Mouse (Mus musculus): Measurements from ENCODE around the gene Tmem52. TPM values are rescaled to one million over a fixed set of nuclear protein-coding genes. Genes with fewer than 3 reads are reported as not detected.

The Tmem52 gene
- polyA plus RNA-seq, 1 experiment: not detected

GRCm38 (mm10) chr4:155451597-155451996 is 17.3 kb upstream of the Tmem52 start:
- TF ChIP-seq USF1 (IDR thresholded peaks at IDR 0.05; ENCODE audit: low read depth) (no peak), MYOG (IDR thresholded peaks at IDR 0.05; ENCODE audit: control insufficient read depth in 1 of 3, insufficient read depth in 1 of 3, insufficient read length in 2 of 3, low read depth in 2 of 3) (no peak), CEBPB (IDR thresholded peaks at IDR 0.05; ENCODE audit: insufficient read depth, poor library complexity, severe bottlenecking) (no peak), MYOD1 (IDR thresholded peaks at IDR 0.05; ENCODE audit: control insufficient read depth in 1 of 3, insufficient read length in 2 of 3, low read depth in 2 of 3) (no peak), REST (IDR thresholded peaks at IDR 0.05; ENCODE audit: insufficient read depth, insufficient read length) (no peak), POLR2A (IDR thresholded peaks at IDR 0.05; ENCODE audit: insufficient read length, low read depth) (no peak), POLR2AphosphoS2 (IDR thresholded peaks at IDR 0.05; ENCODE audit: insufficient read length, low read depth) (no peak), MAX (IDR thresholded peaks at IDR 0.05; ENCODE audit: low read depth) (no peak), E2F4 (IDR thresholded peaks at IDR 0.05; ENCODE audit: insufficient read depth) (no peak), TCF3 (IDR thresholded peaks at IDR 0.05; ENCODE audit: insufficient read length, low read depth) (no peak), TCF12 (IDR thresholded peaks at IDR 0.05; ENCODE audit: insufficient read depth, poor library complexity, severe bottlenecking) (no peak), SRF (IDR thresholded peaks at IDR 0.05; ENCODE audit: control insufficient read depth, insufficient read length, low read depth) (no peak)
- Histone ChIP-seq H3ac (ENCODE audit: control insufficient read depth, insufficient read length) (no peak overlapping the region), H3K4me2 (ENCODE audit: low read depth) (no peak overlapping the region), H3K27me3 (ENCODE audit: control insufficient read depth, insufficient read depth, insufficient read length) (peaks cover 10% of the 10 kb centered on the region), H3K36me3 (ENCODE audit: control insufficient read depth, insufficient read depth) (no peaks in the 10 kb centered on the region), H3K79me2 (ENCODE audit: control insufficient read depth, insufficient read depth) (no peaks in the 10 kb centered on the region), H3K4me3 (no peak overlapping the region)

GRCm38 (mm10) chr4:155458575-155458974 is 10.3 kb upstream of the Tmem52 start:
- no peak overlapping the region for H3K4me3 ChIP-seq
- no peak for TF ChIP-seq POLR2AphosphoS2 (IDR thresholded peaks at IDR 0.05; ENCODE audit: insufficient read length, low read depth)
- TF ChIP-seq SRF (IDR thresholded peaks at IDR 0.05; ENCODE audit: control insufficient read depth, insufficient read length, low read depth): no peak
- TF ChIP-seq MYOD1 (IDR thresholded peaks at IDR 0.05; ENCODE audit: control insufficient read depth in 1 of 3, insufficient read length in 2 of 3, low read depth in 2 of 3): peak in 2 of 3 experiments; percentile 70 to 76
- no peak for TF ChIP-seq E2F4 (IDR thresholded peaks at IDR 0.05; ENCODE audit: insufficient read depth)
- TF ChIP-seq TCF3 (IDR thresholded peaks at IDR 0.05; ENCODE audit: insufficient read length, low read depth): peak; percentile 66
- no peak for TF ChIP-seq CEBPB (IDR thresholded peaks at IDR 0.05; ENCODE audit: insufficient read depth, poor library complexity, severe bottlenecking)
- no peak for TF ChIP-seq POLR2A (IDR thresholded peaks at IDR 0.05; ENCODE audit: insufficient read length, low read depth)
- no peak for TF ChIP-seq USF1 (IDR thresholded peaks at IDR 0.05; ENCODE audit: low read depth)
- peak in 2 of 3 experiments; percentile 51 to 84 for TF ChIP-seq MYOG (IDR thresholded peaks at IDR 0.05; ENCODE audit: control insufficient read depth in 1 of 3, insufficient read depth in 1 of 3, insufficient read length in 2 of 3, low read depth in 2 of 3)
- peak; percentile 62 for TF ChIP-seq TCF12 (IDR thresholded peaks at IDR 0.05; ENCODE audit: insufficient read depth, poor library complexity, severe bottlenecking)
- no peak for TF ChIP-seq MAX (IDR thresholded peaks at IDR 0.05; ENCODE audit: low read depth)
- TF ChIP-seq REST (IDR thresholded peaks at IDR 0.05; ENCODE audit: insufficient read depth, insufficient read length): no peak
- H3K27me3 ChIP-seq (ENCODE audit: control insufficient read depth, insufficient read depth, insufficient read length): peaks cover 43% of the 10 kb centered on the region
- H3K79me2 ChIP-seq (ENCODE audit: control insufficient read depth, insufficient read depth): no peaks in the 10 kb centered on the region
- H3ac ChIP-seq (ENCODE audit: control insufficient read depth, insufficient read length): no peak overlapping the region
- H3K4me2 ChIP-seq (ENCODE audit: low read depth): peak overlapping the region; percentile 32
- H3K36me3 ChIP-seq (ENCODE audit: control insufficient read depth, insufficient read depth): no peaks in the 10 kb centered on the region

DNA sequence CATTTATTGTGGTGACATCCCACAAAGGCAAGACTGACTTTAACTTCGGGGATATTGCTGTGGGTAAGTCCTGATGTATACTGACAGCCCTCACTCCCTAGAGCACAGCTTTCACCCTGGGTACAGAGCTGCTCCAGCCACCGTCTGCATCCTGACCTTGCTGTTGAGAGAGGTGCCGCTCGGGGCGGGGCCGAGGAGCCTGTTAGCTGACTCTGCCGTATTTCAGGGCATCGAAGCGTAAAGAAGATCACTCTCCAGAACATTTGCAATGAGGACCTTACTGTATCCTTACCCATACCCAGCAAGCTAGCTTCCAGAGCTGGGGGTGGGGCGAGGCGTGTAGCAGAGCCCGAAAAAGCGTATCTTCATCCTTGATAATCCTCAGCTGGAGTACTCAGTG is 5.9 kb upstream of the Tmem52 start:
- H3K4me2 ChIP-seq (ENCODE audit: low read depth): no peak overlapping the region
- H3K36me3 ChIP-seq (ENCODE audit: control insufficient read depth, insufficient read depth): no peaks in the 10 kb centered on the region
- H3ac ChIP-seq (ENCODE audit: control insufficient read depth, insufficient read length): no peak overlapping the region
- H3K27me3 ChIP-seq (ENCODE audit: control insufficient read depth, insufficient read depth, insufficient read length): peaks cover 85% of the 10 kb centered on the region
- TF ChIP-seq TCF3 (IDR thresholded peaks at IDR 0.05; ENCODE audit: insufficient read length, low read depth) (no peak), CEBPB (IDR thresholded peaks at IDR 0.05; ENCODE audit: insufficient read depth, poor library complexity, severe bottlenecking) (no peak), TCF12 (IDR thresholded peaks at IDR 0.05; ENCODE audit: insufficient read depth, poor library complexity, severe bottlenecking) (no peak), E2F4 (IDR thresholded peaks at IDR 0.05; ENCODE audit: insufficient read depth) (no peak), MYOG (IDR thresholded peaks at IDR 0.05; ENCODE audit: control insufficient read depth in 1 of 3, insufficient read depth in 1 of 3, insufficient read length in 2 of 3, low read depth in 2 of 3) (no peak), POLR2A (IDR thresholded peaks at IDR 0.05; ENCODE audit: insufficient read length, low read depth) (no peak), SRF (IDR thresholded peaks at IDR 0.05; ENCODE audit: control insufficient read depth, insufficient read length, low read depth) (no peak), MAX (IDR thresholded peaks at IDR 0.05; ENCODE audit: low read depth) (no peak), REST (IDR thresholded peaks at IDR 0.05; ENCODE audit: insufficient read depth, insufficient read length) (no peak), USF1 (IDR thresholded peaks at IDR 0.05; ENCODE audit: low read depth) (no peak), POLR2AphosphoS2 (IDR thresholded peaks at IDR 0.05; ENCODE audit: insufficient read length, low read depth) (no peak), MYOD1 (IDR thresholded peaks at IDR 0.05; ENCODE audit: control insufficient read depth in 1 of 3, insufficient read length in 2 of 3, low read depth in 2 of 3) (no peak)
- no peaks in the 10 kb centered on the region for H3K79me2 ChIP-seq (ENCODE audit: control insufficient read depth, insufficient read depth)
- H3K4me3 ChIP-seq: no peak overlapping the region

GRCm38 (mm10) chr4:155463611-155464010 is 5.3 kb upstream of the Tmem52 start:
- Histone ChIP-seq H3K27me3 (ENCODE audit: control insufficient read depth, insufficient read depth, insufficient read length) (peaks cover 85% of the 10 kb centered on the region), H3K4me3 (no peak overlapping the region), H3ac (ENCODE audit: control insufficient read depth, insufficient read length) (no peak overlapping the region), H3K4me2 (ENCODE audit: low read depth) (no peak overlapping the region), H3K79me2 (ENCODE audit: control insufficient read depth, insufficient read depth) (no peaks in the 10 kb centered on the region), H3K36me3 (ENCODE audit: control insufficient read depth, insufficient read depth) (no peaks in the 10 kb centered on the region)
- TF ChIP-seq POLR2AphosphoS2 (IDR thresholded peaks at IDR 0.05; ENCODE audit: insufficient read length, low read depth) (no peak), TCF3 (IDR thresholded peaks at IDR 0.05; ENCODE audit: insufficient read length, low read depth) (no peak), TCF12 (IDR thresholded peaks at IDR 0.05; ENCODE audit: insufficient read depth, poor library complexity, severe bottlenecking) (no peak), USF1 (IDR thresholded peaks at IDR 0.05; ENCODE audit: low read depth) (no peak), MAX (IDR thresholded peaks at IDR 0.05; ENCODE audit: low read depth) (no peak), E2F4 (IDR thresholded peaks at IDR 0.05; ENCODE audit: insufficient read depth) (no peak), MYOD1 (IDR thresholded peaks at IDR 0.05; ENCODE audit: control insufficient read depth in 1 of 3, insufficient read length in 2 of 3, low read depth in 2 of 3) (no peak), POLR2A (IDR thresholded peaks at IDR 0.05; ENCODE audit: insufficient read length, low read depth) (no peak)
